Mouse (Mus musculus): ENCODE data around the gene Atp8b4.

- TF ChIP-seq CTCF (IDR thresholded peaks at IDR 0.05; ENCODE audit: low read depth, low read length) (no peak), POLR2A (IDR thresholded peaks at IDR 0.05; ENCODE audit: borderline replicate concordance, low read depth, low read length) (no peak)
Observed at GRCm38 (mm10) chr2:126309994-126310393, 190.5 kb downstream of the Atp8b4 start.

All from bone marrow macrophage, adult 2 months (primary cell).